Mouse (Mus musculus) CH12.LX (cell line): ENCODE results near the gene Gm47959. TPM values are rescaled to one million over a fixed set of nuclear protein-coding genes. Genes with fewer than 3 reads are reported as not detected.
A peak's percentile ranks its signal among the peaks of the same experiment; 100 is the strongest.

Source experiments
- DNase-seq: peaks from one replicate; pipeline ENCODE4 v3.0.0-alpha.2; 2013; ENCODE audit errors: extremely low read depth
- H3K27ac ChIP-seq: 2 replicates; pipeline ENCODE4 v1.5.1; 2012; ENCODE audit warnings: low read depth, mild to moderate bottlenecking, control low read depth, moderate library complexity; ENCODE audit not compliant: insufficient read depth
- H3K27me3 ChIP-seq: replicated peaks from 2 replicates; pipeline ENCODE3; 2012; ENCODE audit warnings: inconsistent platforms
- H3K36me3 ChIP-seq, 2 experiments: replicated peaks in 1 of 2; 2 replicates each; pipeline versions ENCODE3 to v1.6.1; 2012; ENCODE audit warnings: inconsistent platforms in 1 of 2, low read length in 1 of 2, mild to moderate bottlenecking in 1 of 2, mixed read lengths in 1 of 2, moderate library complexity in 1 of 2; ENCODE audit not compliant: control insufficient read depth in 1 of 2, insufficient read depth in 1 of 2
- H3K4me1 ChIP-seq, 2 experiments: 2 replicates each; pipeline ENCODE4 v1.6.1; 2012; ENCODE audit warnings: inconsistent platforms in 1 of 2, moderate library complexity in 1 of 2; ENCODE audit not compliant: insufficient read depth in 2 of 2, control insufficient read depth in 1 of 2
- H3K4me2 ChIP-seq: 2 replicates; pipeline ENCODE4 v1.6.1; 2012; ENCODE audit warnings: low read depth, mild to moderate bottlenecking, control low read depth; ENCODE audit not compliant: poor library complexity, insufficient read depth, severe bottlenecking
- H3K4me3 ChIP-seq, 3 experiments: fragments of 150-350 bp in 1 of 3; sonication (generic) in 1 of 3; replicated peaks in 1 of 3; 2 replicates each; pipeline versions ENCODE3 to v1.5.1; 2011 to 2012; ENCODE audit warnings: low read depth in 2 of 3, low read length in 2 of 3, mild to moderate bottlenecking in 2 of 3, moderate library complexity in 2 of 3, control low read depth in 1 of 3, improper control_type of control experiment in 1 of 3, inconsistent platforms in 1 of 3, mixed read lengths in 1 of 3; ENCODE audit not compliant: poor library complexity in 1 of 3
- H3K79me2 ChIP-seq: replicated peaks from 2 replicates; pipeline ENCODE4 v1.6.1; 2012; ENCODE audit warnings: mild to moderate bottlenecking, moderate library complexity; ENCODE audit not compliant: control insufficient read depth, poor library complexity, insufficient read depth, severe bottlenecking; ENCODE audit errors: extremely low read depth
- H3K9ac ChIP-seq: 2 replicates; pipeline ENCODE4 v1.6.1; 2012; ENCODE audit warnings: low read depth, mild to moderate bottlenecking, control low read depth, moderate library complexity; ENCODE audit not compliant: insufficient read depth
- H3K9me3 ChIP-seq: replicated peaks from 2 replicates; pipeline ENCODE3; 2012; ENCODE audit warnings: low read length, inconsistent platforms, mixed read lengths
- CHD1 ChIP-seq: IDR thresholded peaks from 2 replicates; pipeline ENCODE4 v1.6.1; 2012; ENCODE audit warnings: low read depth, low read length, improper control_type of control experiment, inconsistent platforms
- CHD2 ChIP-seq: IDR thresholded peaks from 2 replicates; pipeline ENCODE4 v1.6.1; 2011; ENCODE audit warnings: low read length, improper control_type of control experiment
- CTCF ChIP-seq, 2 experiments: IDR thresholded peaks in 1 of 2; conservative IDR thresholded peaks in 1 of 2; 2 replicates each; pipeline ENCODE4 v1.5.1; 2011 to 2012; ENCODE audit warnings: low read depth in 2 of 2, low read length in 2 of 2, improper control_type of control experiment in 1 of 2, inconsistent platforms in 1 of 2, mild to moderate bottlenecking in 1 of 2, moderate library complexity in 1 of 2
- E2F4 ChIP-seq: IDR thresholded peaks from 2 replicates; pipeline ENCODE4 v1.6.1; 2011; ENCODE audit warnings: low read depth, low read length, improper control_type of control experiment; ENCODE audit not compliant: insufficient replicate concordance
- ELF1 ChIP-seq: IDR thresholded peaks from 2 replicates; pipeline ENCODE4 v1.6.1; 2014; ENCODE audit warnings: low read depth, mild to moderate bottlenecking, inconsistent platforms, low read length, improper control_type of control experiment
- EP300 ChIP-seq: IDR thresholded peaks from 2 replicates; pipeline ENCODE4 v1.6.1; 2011; ENCODE audit warnings: low read length, improper control_type of control experiment
- ETS1 ChIP-seq: conservative IDR thresholded peaks from 2 replicates; pipeline ENCODE4 v1.6.1; 2012; ENCODE audit warnings: low read depth, mild to moderate bottlenecking, inconsistent platforms, low read length, improper control_type of control experiment, moderate library complexity
- GABPA ChIP-seq: IDR thresholded peaks from 2 replicates; pipeline ENCODE4 v1.6.1; 2012; ENCODE audit warnings: low read depth, low read length, improper control_type of control experiment, inconsistent platforms; ENCODE audit not compliant: insufficient replicate concordance
- HCFC1 ChIP-seq: IDR thresholded peaks from 2 replicates; pipeline ENCODE4 v1.6.1; 2012; ENCODE audit warnings: low read depth, mild to moderate bottlenecking, inconsistent platforms, low read length, improper control_type of control experiment
- IRF4 ChIP-seq: IDR thresholded peaks from 2 replicates; pipeline ENCODE4 v1.6.1; 2014; ENCODE audit warnings: low read depth, mild to moderate bottlenecking, inconsistent platforms, low read length, improper control_type of control experiment
- JUN ChIP-seq: IDR thresholded peaks from 2 replicates; pipeline ENCODE4 v1.6.1; 2011; ENCODE audit warnings: low read depth, mild to moderate bottlenecking, low read length, improper control_type of control experiment, moderate library complexity; ENCODE audit not compliant: insufficient read depth
- JUND ChIP-seq: conservative IDR thresholded peaks from 2 replicates; pipeline ENCODE4 v1.6.1; 2011; ENCODE audit warnings: low read depth, low read length, improper control_type of control experiment
- MAFK ChIP-seq: IDR thresholded peaks from 2 replicates; pipeline ENCODE4 v1.6.1; 2011; ENCODE audit warnings: low read length, improper control_type of control experiment; ENCODE audit not compliant: insufficient replicate concordance
- MAX ChIP-seq: IDR thresholded peaks from 2 replicates; pipeline ENCODE4 v1.6.1; 2011; ENCODE audit warnings: low read length, improper control_type of control experiment
- MEF2A ChIP-seq: IDR thresholded peaks from 2 replicates; pipeline ENCODE4 v1.6.1; 2014; ENCODE audit warnings: low read depth, mild to moderate bottlenecking, inconsistent platforms, low read length, improper control_type of control experiment, borderline replicate concordance
- MXI1 ChIP-seq: IDR thresholded peaks from 2 replicates; pipeline ENCODE4 v1.6.1; 2011; ENCODE audit warnings: mild to moderate bottlenecking, low read depth, low read length, improper control_type of control experiment
- MYC ChIP-seq: IDR thresholded peaks from 2 replicates; pipeline ENCODE4 v1.6.1; 2011; ENCODE audit warnings: low read depth, mild to moderate bottlenecking, improper control_type of control experiment, low read length
- NELFE ChIP-seq: IDR thresholded peaks from 2 replicates; pipeline ENCODE4 v1.6.1; 2011; ENCODE audit warnings: low read depth, low read length, improper control_type of control experiment
- NRF1 ChIP-seq: IDR thresholded peaks from 2 replicates; pipeline ENCODE4 v1.6.1; 2014; ENCODE audit warnings: low read depth, mild to moderate bottlenecking, inconsistent platforms, low read length, improper control_type of control experiment, moderate library complexity
- POLR2A ChIP-seq: IDR thresholded peaks from 2 replicates; pipeline ENCODE4 v1.6.1; 2011; ENCODE audit warnings: low read depth, mild to moderate bottlenecking, improper control_type of control experiment, low read length
- POLR2AphosphoS2 ChIP-seq: IDR thresholded peaks from 2 replicates; pipeline ENCODE4 v1.6.1; 2011; ENCODE audit warnings: low read depth, low read length, improper control_type of control experiment
- RAD21 ChIP-seq: IDR thresholded peaks from 2 replicates; pipeline ENCODE4 v1.6.1; 2011; ENCODE audit warnings: low read depth, mild to moderate bottlenecking, low read length, improper control_type of control experiment, moderate library complexity
- RCOR1 ChIP-seq: conservative IDR thresholded peaks from 2 replicates; pipeline ENCODE4 v1.6.1; 2012; ENCODE audit warnings: low read depth, mild to moderate bottlenecking, inconsistent platforms, low read length, improper control_type of control experiment
- SIN3A ChIP-seq: IDR thresholded peaks from 2 replicates; pipeline ENCODE4 v1.6.1; 2012; ENCODE audit warnings: low read length, improper control_type of control experiment, inconsistent platforms
- TBP ChIP-seq: conservative IDR thresholded peaks from 2 replicates; pipeline ENCODE4 v1.6.1; 2011; ENCODE audit warnings: low read depth, low read length, improper control_type of control experiment
- TCF12 ChIP-seq: IDR thresholded peaks from 2 replicates; pipeline ENCODE4 v1.6.1; 2014; ENCODE audit warnings: low read depth, mild to moderate bottlenecking, inconsistent platforms, low read length, improper control_type of control experiment
- USF2 ChIP-seq: conservative IDR thresholded peaks from 2 replicates; pipeline ENCODE4 v1.6.1; 2011; ENCODE audit warnings: low read depth, low read length, improper control_type of control experiment
- ZKSCAN1 ChIP-seq: IDR thresholded peaks from 2 replicates; pipeline ENCODE4 v1.6.1; 2012; ENCODE audit warnings: low read depth, inconsistent platforms, low read length, improper control_type of control experiment, borderline replicate concordance
- ZMIZ1 ChIP-seq: IDR thresholded peaks from 2 replicates; pipeline ENCODE4 v1.6.1; 2012; ENCODE audit warnings: low read depth, mild to moderate bottlenecking, inconsistent platforms, low read length, improper control_type of control experiment
- ZNF384 ChIP-seq: IDR thresholded peaks from 2 replicates; pipeline ENCODE4 v1.6.1; 2012; ENCODE audit warnings: low read depth, low read length, improper control_type of control experiment, inconsistent platforms
- dilution Hi-C: fragments of 300-500 bp; cut with MboI; formaldehyde crosslinking; loops from 2 replicates; pipeline ENCODE4 v1.14.3; 2020; ENCODE audit warnings: low sequenced_read_pairs; ENCODE audit not compliant: extremely low pct_unique_long_range_greater_than_20kb, extremely low pct_ligation_motif_present
- in situ Hi-C: fragments of 300-500 bp; cut with MboI; formaldehyde crosslinking; loops from 3 replicates; pipeline ENCODE4 v1.14.3; 2019; ENCODE audit warnings: low sequenced_read_pairs, low pct_ligation_motif_present, low pct_unique_long_range_greater_than_20kb, mixed read lengths
- polyA plus RNA-seq: library from polyadenylated mRNA; unstranded; fragments of >175 nt; gene quantifications from 2 replicates; pipeline ENCODE4 v1.2.1, GENCODE M21; 2012; ENCODE audit warnings: low read depth; ENCODE audit not compliant: insufficient read length
- total RNA-seq, 2 experiments: library from RNA; depleted of rRNA; stranded (reverse); fragments of 300-350 nt in 1 of 2; fragments of >200 nt in 1 of 2; gene quantifications; 2 replicates each; pipeline ENCODE4 v1.2.3; 2012 to 2014

Gm47959 gene
- total and polyA plus RNA-seq, 3 experiments, result not detected

- no peak for DNase-seq
- dilution Hi-C loops (no loop called here), in situ Hi-C loops (no loop called here)
- Histone ChIP-seq H3K9ac (no peak overlapping the region), H3K9me3 (peaks cover 2% of the 10 kb centered on the region), H3K4me1 (no peaks in the 10 kb centered on the region), H3K4me2 (no peak overlapping the region), H3K27ac (no peak overlapping the region), H3K79me2 (no peaks in the 10 kb centered on the region), H3K4me3 (no peak overlapping the region), H3K27me3 (no peaks in the 10 kb centered on the region), H3K36me3 (no peaks in the 10 kb centered on the region)
- TF ChIP-seq MAFK, result no peak
- no peak for TF ChIP-seq TCF12
- TF ChIP-seq MAX, result no peak
- no peak for TF ChIP-seq JUND
- TF ChIP-seq MYC, result no peak
- no peak for TF ChIP-seq NRF1
- TF ChIP-seq ELF1, result no peak
- no peak for TF ChIP-seq JUN
- no peak for TF ChIP-seq POLR2A
- no peak for TF ChIP-seq TBP
- TF ChIP-seq RAD21, result no peak
- TF ChIP-seq ZNF384, result no peak
- TF ChIP-seq RCOR1, result no peak
Measured at GRCm38 (mm10) chr1:82993947-82994346, 6.4 kb upstream of the Gm47959 start.

- DNase-seq, result peak; percentile 84
- Histone ChIP-seq H3K27ac (no peak overlapping the region), H3K9me3 (peaks cover 6% of the 10 kb centered on the region), H3K9ac (no peak overlapping the region), H3K4me2 (peak overlapping the region; percentile 2; the same call in 1 of the 2 replicates), H3K4me1 (peaks cover 11 to 38% of the 10 kb centered on the region in 2 experiments), H3K79me2 (no peaks in the 10 kb centered on the region), H3K36me3 (no peaks in the 10 kb centered on the region), H3K4me3 (peak overlapping the region in 1 of 3 experiments; percentile 8), H3K27me3 (no peaks in the 10 kb centered on the region)
- in situ Hi-C loops, result no loop called here
- dilution Hi-C loops, result no loop called here
- TF ChIP-seq IRF4 (peak; percentile 99), ELF1 (peak; percentile 39; the same call in 1 of the 2 replicates), MEF2A (peak; percentile 84), MXI1 (peak; percentile 80), HCFC1 (peak; percentile 18; the same call in 1 of the 2 replicates), JUN (peak; percentile 89), GABPA (no peak), ETS1 (peak; percentile 91), RAD21 (no peak; the same call in 1 of the 2 replicates), EP300 (peak; percentile 97), RCOR1 (peak; percentile 97), MAFK (peak; percentile 49; the same call in 1 of the 2 replicates), CHD1 (peak; percentile 81), ZMIZ1 (no peak), SIN3A (peak; percentile 81), USF2 (no peak), POLR2AphosphoS2 (no peak), ZKSCAN1 (no peak), CHD2 (peak; percentile 78), TBP (no peak), NELFE (no peak), JUND (peak; percentile 91), CTCF (conservative IDR thresholded peaks at IDR 0.05 in 1 of 2, IDR thresholded peaks at IDR 0.05 in 1 of 2; ENCODE audit: low read depth in 2 of 2, low read length in 2 of 2) (no peak), MYC (peak; percentile 88), ZNF384 (peak; percentile 81), E2F4 (no peak)
Measured at GRCm38 (mm10) chr1:83006218-83007179, 6.2 kb downstream of the Gm47959 start.
